Mouse (Mus musculus) forebrain, embryonic 15.5 days (tissue): ENCODE results near the gene Igf2r. TPM values are rescaled to one million over a fixed set of nuclear protein-coding genes. Genes with fewer than 3 reads are reported as not detected.

Source experiments
- ATAC-seq: fragments of 200-750 bp; cut with Nextera tagmentation; replicated peaks from 2 replicates; pipeline ENCODE4 v1.8.0; 2017; ENCODE audit warnings: mild to moderate bottlenecking, moderate TSS enrichment, moderate library complexity
- H3K27ac ChIP-seq: fragments of 300-500 bp; sonication (generic); replicated peaks from 2 replicates; pipeline ENCODE4 v1.5.1; 2015; ENCODE audit warnings: mild to moderate bottlenecking, inconsistent platforms
- H3K27me3 ChIP-seq: fragments of 300-500 bp; sonication (generic); 2 replicates; pipeline ENCODE4 v1.6.1; 2015; ENCODE audit warnings: inconsistent platforms
- H3K36me3 ChIP-seq: fragments of 300-500 bp; sonication (generic); 2 replicates; pipeline ENCODE4 v1.6.1; 2015; ENCODE audit warnings: mild to moderate bottlenecking, inconsistent platforms
- H3K4me1 ChIP-seq: fragments of 300-500 bp; sonication (generic); 2 replicates; pipeline ENCODE4 v1.6.1; 2015; ENCODE audit warnings: inconsistent platforms
- H3K4me2 ChIP-seq: fragments of 300-500 bp; sonication (generic); replicated peaks from 2 replicates; pipeline ENCODE4 v1.6.1; 2015; ENCODE audit warnings: mild to moderate bottlenecking, inconsistent platforms
- H3K4me3 ChIP-seq: fragments of 300-500 bp; sonication (generic); 2 replicates; pipeline ENCODE4 v1.5.1; 2015; ENCODE audit warnings: mild to moderate bottlenecking, inconsistent platforms
- H3K9ac ChIP-seq: fragments of 300-500 bp; sonication (generic); replicated peaks from 2 replicates; pipeline ENCODE4 v1.6.1; 2015; ENCODE audit warnings: mild to moderate bottlenecking, inconsistent platforms
- H3K9me3 ChIP-seq: fragments of 300-500 bp; sonication (generic); 2 replicates; pipeline ENCODE4 v1.6.1; 2016; ENCODE audit warnings: inconsistent platforms
- WGBS: fragments of 180-500 bp; shearing (Covaris S2); methylation state at CpG from one replicate; pipeline ENCODE4 v1.1.7; 2015; ENCODE audit warnings: mixed read lengths; 5-methylcytosine and 5-hydroxymethylcytosine counted together
- polyA plus RNA-seq: library from polyadenylated mRNA; unstranded; fragments of >200 nt; fragmentation: Nextera tagmentation; extraction: Ambion mirVana; gene quantifications from 2 replicates; pipeline ENCODE4 v1.2.1, GENCODE M21; 2015

Igf2r gene
- polyA plus RNA-seq, 1 experiment from 2014 or later, result 11.0 TPM

DNA sequence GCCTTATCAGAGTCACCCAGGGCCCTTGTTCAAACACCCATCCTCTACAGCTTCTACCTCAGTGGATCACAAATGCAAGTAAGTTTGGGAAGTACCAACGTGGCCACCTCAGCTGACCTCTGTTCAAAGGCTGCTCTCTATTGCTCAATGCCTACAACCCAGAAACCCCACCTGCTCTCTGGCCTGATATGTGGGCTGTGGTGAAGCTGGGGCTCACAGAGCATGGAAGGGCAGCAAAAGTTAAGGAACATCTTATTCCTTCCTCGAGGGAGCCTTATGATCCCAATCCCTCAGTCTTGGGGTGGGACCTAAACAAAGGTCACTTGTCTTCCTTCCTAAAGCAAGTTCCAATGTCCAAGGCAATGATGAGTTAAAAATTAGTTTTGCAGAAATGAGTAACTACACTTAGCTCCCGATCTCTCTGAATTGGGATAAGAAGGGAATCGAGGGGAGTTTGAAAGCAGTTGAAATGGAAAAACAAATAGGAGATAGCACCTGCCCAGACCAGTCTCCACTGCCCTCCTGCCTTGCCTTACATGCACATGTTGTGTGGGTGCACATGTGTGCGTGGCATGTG lies 98.3 kb downstream of the Igf2r start:
- no peak for ATAC-seq
- Histone ChIP-seq H3K36me3 (no peaks in the 10 kb centered on the region), H3K4me2 (no peak overlapping the region), H3K9me3 (no peaks in the 10 kb centered on the region), H3K9ac (no peak overlapping the region), H3K27me3 (no peaks in the 10 kb centered on the region), H3K4me1 (no peaks in the 10 kb centered on the region), H3K27ac (no peak overlapping the region), H3K4me3 (no peak overlapping the region)
- 92% methylated on average over 5 of the region's 5 CpGs for WGBS

DNA sequence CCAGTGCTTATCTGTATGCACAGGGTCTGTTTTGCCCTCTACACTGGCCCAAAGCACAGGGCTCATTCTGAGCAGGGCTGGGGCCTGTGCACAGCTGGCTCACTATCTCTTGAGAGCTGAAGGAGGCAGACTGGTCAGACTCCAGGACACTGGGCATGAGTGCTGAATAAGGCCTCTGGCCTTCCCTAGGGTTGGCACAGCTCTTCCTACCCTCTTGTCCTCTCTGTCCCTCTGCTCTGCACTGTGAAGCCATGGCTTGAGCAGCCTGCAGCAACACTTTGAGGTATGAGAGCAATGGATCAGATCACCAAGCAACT lies 100.1 kb downstream of the Igf2r start:
- no peaks in the 10 kb centered on the region for H3K36me3 ChIP-seq
- no peak overlapping the region for H3K4me3 ChIP-seq
- H3K9me3 ChIP-seq, result no peaks in the 10 kb centered on the region
- no peaks in the 10 kb centered on the region for H3K27me3 ChIP-seq
- no peaks in the 10 kb centered on the region for H3K4me1 ChIP-seq
- no peak overlapping the region for H3K4me2 ChIP-seq
- ATAC-seq, result no peak
- H3K9ac ChIP-seq, result no peak overlapping the region
- H3K27ac ChIP-seq, result no peak overlapping the region

DNA sequence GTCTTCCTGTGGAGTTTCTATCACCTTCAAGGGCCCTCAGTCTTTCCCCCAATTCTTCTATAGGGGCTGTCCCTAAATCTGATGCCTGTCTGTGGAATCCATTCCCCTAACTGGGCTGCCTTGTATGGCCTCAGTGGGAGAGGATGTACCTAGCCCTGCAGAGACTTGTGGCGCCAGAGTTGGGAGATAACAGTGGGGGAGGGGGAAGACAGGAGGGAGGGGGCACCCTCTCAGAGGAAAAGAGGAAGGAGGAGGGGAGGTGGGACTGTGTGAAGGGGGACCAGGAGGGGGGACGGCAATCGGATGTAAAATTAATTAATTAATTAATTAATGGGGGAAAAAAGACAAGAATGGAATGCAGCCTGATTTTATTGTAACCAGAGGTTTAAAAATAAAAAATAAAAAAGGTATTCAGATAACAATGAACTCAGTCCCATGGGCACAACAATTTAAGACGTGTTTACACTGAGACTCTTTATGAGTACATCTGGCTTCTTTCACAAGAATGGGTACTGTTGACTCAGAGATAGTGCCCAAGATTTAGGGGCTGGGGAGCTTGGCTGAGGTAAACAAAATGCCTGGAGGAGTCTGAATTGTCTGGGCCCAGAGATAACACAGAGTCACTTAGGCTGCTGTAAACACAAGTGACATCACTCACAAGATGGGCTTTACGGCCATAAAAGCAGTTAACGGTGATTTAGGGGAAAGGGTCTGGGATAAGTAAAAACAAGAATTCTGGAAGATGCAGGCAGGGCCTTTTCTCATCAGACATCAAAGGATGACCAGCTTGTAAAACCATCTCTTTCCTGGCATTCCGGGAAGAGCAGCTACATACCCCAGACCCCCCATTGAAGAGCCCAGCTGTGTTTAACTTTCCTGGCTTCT lies 100.7 kb downstream of the Igf2r start:
- Histone ChIP-seq H3K9me3 (no peaks in the 10 kb centered on the region), H3K27ac (no peak overlapping the region), H3K27me3 (no peaks in the 10 kb centered on the region), H3K4me1 (no peaks in the 10 kb centered on the region), H3K4me3 (no peak overlapping the region), H3K9ac (no peak overlapping the region), H3K4me2 (no peak overlapping the region), H3K36me3 (no peaks in the 10 kb centered on the region)
- WGBS, result 60% methylated on average over 7 of the region's 7 CpGs
- ATAC-seq, result no peak

DNA sequence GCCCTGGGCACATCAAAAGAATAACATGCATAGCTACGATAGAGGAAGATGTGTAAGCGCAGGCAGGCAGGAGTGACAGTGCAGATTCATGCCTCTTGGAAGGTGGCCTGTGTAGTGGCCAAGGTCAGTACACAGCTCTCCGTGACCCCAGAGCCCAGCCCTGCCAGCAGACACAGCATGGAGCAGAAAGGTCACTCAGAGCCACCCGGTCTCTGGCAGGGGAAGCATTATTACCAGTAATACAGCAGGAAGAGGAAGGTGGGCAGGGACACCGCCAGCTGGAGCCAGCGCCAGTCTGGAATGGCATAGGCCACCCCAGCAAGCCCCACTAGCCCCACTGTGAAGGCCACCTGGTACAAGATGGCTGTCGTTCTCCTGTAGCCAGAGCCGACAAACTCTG lies 105.3 kb downstream of the Igf2r start:
- no peak overlapping the region for H3K4me3 ChIP-seq
- no peak overlapping the region for H3K9ac ChIP-seq
- ATAC-seq, result no peak
- H3K4me1 ChIP-seq, result no peaks in the 10 kb centered on the region
- H3K27ac ChIP-seq, result no peak overlapping the region
- H3K4me2 ChIP-seq, result no peak overlapping the region
- H3K27me3 ChIP-seq, result no peaks in the 10 kb centered on the region
- WGBS, result 81% methylated on average over 8 of the region's 8 CpGs
- no peaks in the 10 kb centered on the region for H3K36me3 ChIP-seq
- no peaks in the 10 kb centered on the region for H3K9me3 ChIP-seq

DNA sequence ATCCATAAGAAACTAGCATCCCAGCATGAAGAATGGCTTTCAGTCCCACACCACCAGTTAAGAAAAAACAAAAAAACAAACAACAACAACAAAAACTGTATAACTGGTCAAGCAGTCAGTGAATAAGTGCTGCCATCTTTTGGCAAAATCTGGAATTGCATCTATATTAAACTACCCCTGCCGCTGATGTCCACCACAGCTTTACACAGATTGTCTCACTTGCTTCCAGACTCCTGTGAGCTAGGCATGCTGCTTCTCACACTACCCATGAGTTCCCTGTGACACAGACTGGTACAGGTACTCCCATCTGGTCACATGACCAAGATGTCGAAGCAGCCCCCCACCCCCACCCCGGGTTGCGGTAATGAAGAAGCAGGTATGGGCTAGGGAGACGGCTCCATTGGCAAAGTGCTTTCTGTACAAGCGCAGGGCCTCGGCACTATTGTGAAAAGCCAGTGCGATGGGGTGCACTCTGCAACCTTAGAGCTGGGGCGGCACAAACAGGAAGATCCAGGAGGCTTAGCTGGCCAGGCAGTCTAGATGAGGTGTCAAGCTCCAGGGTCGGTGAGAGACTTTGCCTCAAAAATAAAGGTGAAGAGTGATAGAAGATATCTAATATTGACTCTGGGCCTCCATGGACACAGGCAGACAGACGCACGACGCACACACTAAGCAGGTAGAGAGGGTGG lies 108.7 kb downstream of the Igf2r start:
- H3K27me3 ChIP-seq, result no peaks in the 10 kb centered on the region
- no peak overlapping the region for H3K27ac ChIP-seq
- peak; percentile 51; the same call in 1 of the 2 replicates for ATAC-seq
- no peaks in the 10 kb centered on the region for H3K4me1 ChIP-seq
- H3K4me2 ChIP-seq, result no peak overlapping the region
- H3K36me3 ChIP-seq, result no peaks in the 10 kb centered on the region
- H3K9ac ChIP-seq, result no peak overlapping the region
- 70% methylated on average over 13 of the region's 13 CpGs for WGBS
- H3K9me3 ChIP-seq, result no peaks in the 10 kb centered on the region
- no peak overlapping the region for H3K4me3 ChIP-seq

DNA sequence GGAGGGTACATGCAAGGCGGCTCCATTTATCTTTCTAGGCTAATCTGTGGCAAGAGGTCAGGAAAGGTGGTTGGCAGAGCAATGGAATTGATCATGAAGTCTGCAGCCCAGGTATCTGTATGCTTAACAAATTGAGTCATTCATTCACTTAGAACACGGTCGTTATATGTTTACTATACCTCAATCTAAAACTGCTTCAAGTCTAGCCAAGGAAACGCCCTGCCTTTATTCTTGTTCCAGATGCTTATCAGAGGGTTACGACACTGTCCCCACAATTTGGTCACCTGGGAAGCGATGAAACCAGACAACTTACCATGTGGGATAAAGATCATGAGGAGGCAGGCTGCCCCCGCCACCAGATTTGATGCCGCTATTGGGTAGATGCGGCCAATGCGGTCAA lies 110.2 kb downstream of the Igf2r start:
- Histone ChIP-seq H3K36me3 (no peaks in the 10 kb centered on the region), H3K9ac (no peak overlapping the region), H3K4me1 (no peaks in the 10 kb centered on the region), H3K4me3 (no peak overlapping the region), H3K9me3 (no peaks in the 10 kb centered on the region), H3K27me3 (no peaks in the 10 kb centered on the region), H3K4me2 (no peak overlapping the region), H3K27ac (no peak overlapping the region)
- 90% methylated on average over 10 of the region's 10 CpGs for WGBS
- no peak for ATAC-seq

DNA sequence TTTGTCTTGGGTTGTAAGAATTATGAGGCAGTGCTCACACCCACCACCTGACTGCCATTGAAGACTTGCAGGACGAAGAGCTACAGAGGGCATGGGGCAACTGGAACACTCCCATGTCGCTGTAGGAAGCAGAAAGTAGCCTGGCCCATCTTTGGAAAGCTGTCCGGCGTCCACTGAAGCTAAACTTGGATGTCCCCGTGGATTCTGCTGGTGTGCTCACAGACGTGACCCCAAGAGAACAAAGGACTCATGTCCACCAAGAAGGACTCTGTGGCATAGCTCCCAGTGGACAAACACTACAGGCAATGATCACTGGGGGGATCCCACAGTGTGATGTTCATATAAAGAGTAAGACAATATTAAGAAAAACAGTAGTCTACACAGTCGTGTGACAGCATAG lies 110.7 kb downstream of the Igf2r start:
- Histone ChIP-seq H3K36me3 (no peaks in the 10 kb centered on the region), H3K27me3 (no peaks in the 10 kb centered on the region), H3K4me2 (no peak overlapping the region), H3K9ac (no peak overlapping the region), H3K27ac (no peak overlapping the region), H3K4me1 (no peaks in the 10 kb centered on the region), H3K9me3 (no peaks in the 10 kb centered on the region), H3K4me3 (no peak overlapping the region)
- no peak for ATAC-seq
- 81% methylated on average over 7 of the region's 7 CpGs for WGBS

DNA sequence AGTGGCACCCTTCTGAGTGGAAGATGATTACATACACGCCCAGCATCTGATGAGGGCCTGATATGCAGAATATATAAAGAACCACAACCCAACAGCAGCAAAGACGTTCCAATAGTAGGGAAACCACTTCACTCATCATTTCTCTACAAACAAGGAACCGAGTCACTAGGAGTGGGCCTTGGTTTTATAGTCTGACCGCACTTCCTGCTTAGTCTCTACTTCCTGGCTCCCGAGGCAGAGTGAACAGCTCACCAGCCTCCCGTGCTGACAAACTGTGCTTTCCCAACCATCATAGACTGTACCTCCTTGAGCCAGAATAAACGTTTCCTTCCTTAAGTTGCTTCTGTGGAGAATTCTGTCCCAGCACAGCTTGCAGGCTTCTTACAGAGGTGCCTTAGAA lies 113.6 kb downstream of the Igf2r start:
- no peak for ATAC-seq
- no peak overlapping the region for H3K4me2 ChIP-seq
- 84% methylated on average over 7 of the region's 7 CpGs for WGBS
- no peaks in the 10 kb centered on the region for H3K9me3 ChIP-seq
- H3K27ac ChIP-seq, result no peak overlapping the region
- H3K27me3 ChIP-seq, result no peaks in the 10 kb centered on the region
- no peaks in the 10 kb centered on the region for H3K4me1 ChIP-seq
- H3K36me3 ChIP-seq, result no peaks in the 10 kb centered on the region
- H3K4me3 ChIP-seq, result no peak overlapping the region
- H3K9ac ChIP-seq, result no peak overlapping the region

DNA sequence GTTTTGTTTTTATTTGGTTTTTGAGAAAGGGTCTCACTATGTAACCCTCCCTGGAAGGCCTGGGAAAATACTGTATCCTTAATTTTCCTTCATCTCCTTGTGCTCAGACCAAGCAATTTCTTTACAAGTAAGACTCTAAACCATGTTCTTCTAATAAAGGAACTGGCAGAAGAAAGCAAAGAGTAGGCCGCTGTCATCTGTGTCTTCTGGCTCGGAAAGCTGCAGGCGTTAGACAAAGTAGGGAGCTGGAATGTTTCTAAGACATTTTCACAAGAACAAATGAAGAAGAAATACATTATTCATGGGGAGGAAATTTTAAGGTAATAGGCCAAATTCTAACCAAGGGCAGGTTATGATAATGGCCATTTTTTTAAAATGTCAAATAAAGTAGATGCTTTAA lies 115.4 kb downstream of the Igf2r start:
- Histone ChIP-seq H3K4me2 (no peak overlapping the region), H3K36me3 (no peaks in the 10 kb centered on the region), H3K9ac (no peak overlapping the region), H3K27me3 (no peaks in the 10 kb centered on the region), H3K4me3 (no peak overlapping the region), H3K4me1 (no peaks in the 10 kb centered on the region), H3K9me3 (no peaks in the 10 kb centered on the region), H3K27ac (no peak overlapping the region)
- ATAC-seq, result no peak
- WGBS, result 42% methylated on average over 3 of the region's 3 CpGs

DNA sequence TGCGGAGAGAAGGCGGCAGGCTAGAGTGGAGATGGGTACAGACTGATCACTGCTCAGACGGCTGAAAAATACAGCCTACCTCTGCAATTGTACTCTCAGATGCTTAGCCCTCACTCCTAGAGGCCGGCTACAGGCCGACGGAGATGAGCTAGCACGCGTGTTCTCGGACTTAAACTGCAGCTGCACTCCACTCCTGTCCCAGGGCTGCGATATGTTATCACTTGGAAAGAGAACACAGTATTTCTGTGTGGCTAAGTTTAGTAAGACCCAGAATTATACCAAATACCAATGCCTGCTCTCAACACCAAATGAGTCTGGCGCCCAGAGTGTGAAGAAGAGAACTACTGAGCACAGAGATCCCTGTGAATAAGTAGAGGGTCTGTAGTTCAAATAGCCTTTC lies 116.9 kb downstream of the Igf2r start:
- H3K27ac ChIP-seq, result no peak overlapping the region
- WGBS, result 94% methylated on average over 11 of the region's 11 CpGs
- H3K4me3 ChIP-seq, result no peak overlapping the region
- H3K36me3 ChIP-seq, result no peaks in the 10 kb centered on the region
- ATAC-seq, result no peak
- no peaks in the 10 kb centered on the region for H3K27me3 ChIP-seq
- no peak overlapping the region for H3K9ac ChIP-seq
- no peaks in the 10 kb centered on the region for H3K9me3 ChIP-seq
- H3K4me2 ChIP-seq, result no peak overlapping the region
- no peaks in the 10 kb centered on the region for H3K4me1 ChIP-seq

DNA sequence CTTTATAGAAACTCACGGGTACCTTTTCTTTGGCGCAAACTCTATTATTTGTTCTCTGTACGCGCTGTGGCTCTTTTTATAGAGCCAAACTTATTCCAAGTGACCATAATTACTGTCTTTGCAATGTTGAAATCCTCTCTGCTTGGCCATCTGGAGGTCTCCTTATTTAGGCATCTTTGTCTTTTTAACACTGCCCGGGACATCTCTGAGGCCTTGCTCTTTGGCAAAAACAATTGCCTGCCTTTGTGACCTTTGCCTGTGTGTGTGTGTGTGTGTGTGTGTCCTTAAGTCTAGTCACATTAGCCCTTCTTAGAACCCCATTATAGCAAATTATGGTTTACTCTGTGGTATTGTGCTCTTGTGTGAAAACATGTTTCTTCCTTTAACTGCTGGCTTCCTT lies 124.0 kb downstream of the Igf2r start:
- no peak overlapping the region for H3K4me2 ChIP-seq
- ATAC-seq, result no peak
- no peak overlapping the region for H3K27ac ChIP-seq
- no peak overlapping the region for H3K4me3 ChIP-seq
- H3K36me3 ChIP-seq, result no peaks in the 10 kb centered on the region
- no peaks in the 10 kb centered on the region for H3K4me1 ChIP-seq
- no peak overlapping the region for H3K9ac ChIP-seq
- no peaks in the 10 kb centered on the region for H3K27me3 ChIP-seq
- WGBS, result 72% methylated on average over 5 of the region's 5 CpGs
- no peaks in the 10 kb centered on the region for H3K9me3 ChIP-seq

DNA sequence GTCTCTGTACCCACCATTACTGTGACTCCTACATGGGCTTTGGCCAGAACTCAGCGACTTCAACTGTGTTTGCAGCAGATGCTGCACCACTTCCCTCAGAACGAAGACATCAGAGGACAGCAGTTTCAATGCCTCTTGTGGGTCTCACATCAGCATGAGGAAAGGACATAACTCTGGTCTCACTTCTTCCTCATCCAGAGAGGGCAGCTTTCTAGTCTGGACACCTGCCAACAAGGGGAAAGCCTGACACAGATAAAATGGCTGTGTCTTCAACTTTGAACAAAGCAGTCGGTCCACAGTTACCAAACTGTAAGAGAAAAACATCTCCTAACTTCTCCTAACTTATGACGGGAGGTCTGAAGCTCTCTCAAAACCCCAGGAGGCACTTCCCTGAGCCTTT lies 128.4 kb downstream of the Igf2r start:
- Histone ChIP-seq H3K4me3 (no peak overlapping the region), H3K4me1 (no peaks in the 10 kb centered on the region), H3K27me3 (no peaks in the 10 kb centered on the region), H3K9ac (no peak overlapping the region), H3K27ac (no peak overlapping the region), H3K9me3 (no peaks in the 10 kb centered on the region), H3K4me2 (no peak overlapping the region), H3K36me3 (no peaks in the 10 kb centered on the region)
- WGBS, result 81% methylated on average over 4 of the region's 4 CpGs
- ATAC-seq, result no peak
